Comparison of ENCODE assay signal across 26 mouse cellular contexts in the genomic region with DNA sequence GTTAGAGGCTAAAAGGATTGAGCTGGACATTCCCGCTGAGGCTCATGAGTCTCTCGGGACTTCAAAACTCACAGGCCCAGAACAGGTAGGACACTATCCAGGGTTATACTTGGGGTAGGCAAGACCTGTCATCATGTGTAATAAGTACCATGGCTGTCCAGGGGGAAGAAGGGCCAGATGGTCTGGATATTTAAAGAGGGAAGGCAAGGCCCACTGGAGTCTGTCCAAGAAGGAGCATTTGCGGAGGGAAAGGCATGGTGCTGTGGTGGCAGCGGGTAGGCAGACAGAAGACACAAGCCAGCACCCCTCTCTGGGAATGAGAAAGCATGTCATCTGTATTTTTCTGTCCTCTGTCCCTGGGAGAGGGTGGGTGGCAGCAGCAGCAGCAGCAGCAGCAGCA. TPM values are rescaled to one million over a fixed set of nuclear protein-coding genes. Genes with fewer than 3 reads are reported as not detected.
DNase-seq lines count a peak whose midpoint lies in the region; ATAC-seq and TF ChIP-seq lines count a peak whose summit lies in the region.
"Had no signal": no experiment of that assay in that cellular context is flagged by ENCODE, and none has a peak within 500 bp of the region (broad histone marks: within the 10 kb centered on the region; RNA-seq: fewer than 3 reads in every experiment).

No protein-coding gene starts in this region.

- whole genome bisulfite sequencing in hindbrain, postnatal 0 days: 71% methylated on average over 4 of the region's 4 CpGs
- WGBS in hindbrain, embryonic 10.5 days: 95% methylated on average over 4 of the region's 4 CpGs

- no peak for TF ChIP-seq CTCF in hindbrain, postnatal 0 days (IDR thresholded peaks at IDR 0.05; ENCODE audit: low read depth)

- H3K27ac ChIP-seq in hindbrain, postnatal 0 days: no peak overlapping the region
- no peak overlapping the region for H3K27ac ChIP-seq in hindbrain, embryonic 10.5 days
- H3K27ac ChIP-seq: embryonic facial prominence, embryonic 12.5 days; embryonic facial prominence, embryonic 15.5 days; gastrocnemius, adult 2 months; heart, embryonic 13.5 days; hindbrain, embryonic 12.5 days; hindbrain, embryonic 15.5 days; intestine, embryonic 15.5 days had no signal

- H3K9me3 ChIP-seq in hindbrain, postnatal 0 days (ENCODE audit: low read length): no peaks in the 10 kb centered on the region
- no peaks in the 10 kb centered on the region for H3K9me3 ChIP-seq in hindbrain, embryonic 10.5 days
- H3K9me3 ChIP-seq: embryonic facial prominence, embryonic 12.5 days; embryonic facial prominence, embryonic 15.5 days; heart, embryonic 13.5 days; hindbrain, embryonic 12.5 days; hindbrain, embryonic 15.5 days; intestine, embryonic 15.5 days had no signal

- no peak overlapping the region for H3K4me3 ChIP-seq in hindbrain, postnatal 0 days (ENCODE audit: low read length)
- no peak overlapping the region for H3K4me3 ChIP-seq in hindbrain, embryonic 10.5 days
- H3K4me3 ChIP-seq: embryonic facial prominence, embryonic 12.5 days; embryonic facial prominence, embryonic 15.5 days; gastrocnemius, adult 2 months; heart, embryonic 13.5 days; hindbrain, embryonic 12.5 days; hindbrain, embryonic 15.5 days; intestine, embryonic 15.5 days had no signal

- no peak for ATAC-seq in hindbrain, postnatal 0 days
- ATAC-seq: activated CD4-positive, CD25-positive, alpha-beta regulatory T cell, adult 4 months; CD4-positive, CD25-positive, alpha-beta regulatory T cell, adult 4 months; forebrain, embryonic 14.5 days; forebrain, postnatal 0 days; intestine, embryonic 15.5 days had no signal

- peaks cover 8% of the 10 kb centered on the region; the same call in 1 of the 2 replicates for H3K27me3 ChIP-seq in hindbrain, postnatal 0 days (ENCODE audit: insufficient read depth, low read length)
- peaks cover 56% of the 10 kb centered on the region for H3K27me3 ChIP-seq in hindbrain, embryonic 10.5 days (ENCODE audit: insufficient read depth, poor library complexity, severe bottlenecking)

- H3K4me1 ChIP-seq in hindbrain, postnatal 0 days (ENCODE audit: insufficient read depth, low read length): no peaks in the 10 kb centered on the region
- H3K4me1 ChIP-seq in hindbrain, embryonic 10.5 days (replicated peaks): peaks cover 24% of the 10 kb centered on the region

- H3K9ac ChIP-seq in hindbrain, postnatal 0 days (replicated peaks; ENCODE audit: low read length): no peak overlapping the region
- H3K9ac ChIP-seq: embryonic facial prominence, embryonic 12.5 days; embryonic facial prominence, embryonic 15.5 days; forebrain, postnatal 0 days; heart, embryonic 13.5 days; hindbrain, embryonic 12.5 days; hindbrain, embryonic 15.5 days; intestine, embryonic 15.5 days had no signal

- no peak overlapping the region for H3K4me2 ChIP-seq in hindbrain, postnatal 0 days (ENCODE audit: low read depth, low read length)
- H3K4me2 ChIP-seq: embryonic facial prominence, embryonic 12.5 days; embryonic facial prominence, embryonic 15.5 days; heart, embryonic 13.5 days; hindbrain, embryonic 12.5 days; hindbrain, embryonic 15.5 days; intestine, embryonic 15.5 days had no signal

- DNase-seq in cerebellum, postnatal 10 days: peak; percentile 68 to 76
- DNase-seq in cerebellum, adult 18-20 months: no peak
- DNase-seq in hindbrain, postnatal 0 days (ENCODE audit: low spot score): peak; percentile 27
- DNase-seq in hindbrain, embryonic 10.5 days (ENCODE audit: low spot score): no peak
- DNase-seq in brain, adult 2 months (ENCODE audit: low read depth, low spot score): peak; percentile 36
- DNase-seq in gastrocnemius, adult 8-10 months (ENCODE audit: low spot score in 2 of 2): no peak
- DNase-seq: adrenal gland, adult 8-10 months; adrenal gland, postnatal 25 days; cerebellum, adult 11-12 months; forebrain, postnatal 0 days; gastrocnemius, adult 2 months; gastrocnemius, postnatal 25 days; heart, adult 18-20 months; heart, postnatal 14 days; heart, postnatal 4 days; kidney, adult 11 months; kidney, adult 8-10 months had no signal

- H3K36me3 ChIP-seq in hindbrain, postnatal 0 days (ENCODE audit: insufficient read depth, low read length): no peaks in the 10 kb centered on the region
- H3K36me3 ChIP-seq in hindbrain, embryonic 10.5 days: no peaks in the 10 kb centered on the region
- H3K36me3 ChIP-seq: embryonic facial prominence, embryonic 12.5 days; embryonic facial prominence, embryonic 15.5 days; heart, embryonic 13.5 days; hindbrain, embryonic 12.5 days; hindbrain, embryonic 15.5 days; intestine, embryonic 15.5 days had no signal

RNA-seq across cellular contexts. Expression of a gene that starts 40.9 kb away (rescaled TPM):
- 5.5 and 12.3 TPM in 2 replicates for total RNA-seq in hindbrain, postnatal 0 days (2014; rRNA removed)
- 0.30 and 0.33 TPM in 2 replicates for polyA plus RNA-seq in hindbrain, postnatal 0 days (2015; fragmentation: Nextera tagmentation; extraction: Ambion mirVana)
- polyA plus RNA-seq in hindbrain, embryonic 10.5 days (2016; fragmentation: Nextera tagmentation; extraction: Ambion mirVana): 3.2 and 3.8 TPM in 2 replicates
- 1 to 10 TPM in 3 of 4 experiments, under 1 TPM in 1; 0.11 to 1.6 (median 1.1) TPM for total RNA-seq in gastrocnemius, adult 8-10 months (2022)

RNA-seq across cellular contexts. Expression of a gene that starts 46.8 kb away (rescaled TPM):
- total RNA-seq in hindbrain, postnatal 0 days (2014; rRNA removed): 2.9 and 6.8 TPM in 2 replicates
- 1.3 and 1.8 TPM in 2 replicates for polyA plus RNA-seq in hindbrain, postnatal 0 days (2015; fragmentation: Nextera tagmentation; extraction: Ambion mirVana)
- 3.3 and 6.0 TPM in 2 replicates for polyA plus RNA-seq in hindbrain, embryonic 10.5 days (2016; fragmentation: Nextera tagmentation; extraction: Ambion mirVana)
- 1 to 10 TPM in 1 of 4 experiments, under 1 TPM in 2, not detected in 1; 0.22 to 1.1 (median 0.74) TPM for total RNA-seq in gastrocnemius, adult 8-10 months (2022)

RNA-seq across cellular contexts. Expression of a gene that starts 46.8 kb away (rescaled TPM):
- 16.3 and 18.7 TPM in 2 replicates for total RNA-seq in hindbrain, postnatal 0 days (2014; rRNA removed)
- polyA plus RNA-seq in hindbrain, postnatal 0 days (2015; fragmentation: Nextera tagmentation; extraction: Ambion mirVana): 20.0 and 20.3 TPM in 2 replicates
- polyA plus RNA-seq in hindbrain, embryonic 10.5 days (2016; fragmentation: Nextera tagmentation; extraction: Ambion mirVana): 24.2 and 25.1 TPM in 2 replicates
- 1 to 10 TPM; 1.8 to 3.0 (median 2.4) TPM for total RNA-seq in gastrocnemius, adult 8-10 months (2022)

Comparison
In these comparisons a context has a peak if more than half of its experiments do, and no peak if none do; other contexts are left out.
1. DNase-seq: peak in cerebellum, postnatal 10 days (2 of 2), hindbrain, postnatal 0 days (single experiment) and brain, adult 2 months (single experiment); none in cerebellum, adult 18-20 months (0 of 2), hindbrain, embryonic 10.5 days (single experiment) and gastrocnemius, adult 8-10 months (0 of 2).